In the genomic region with DNA sequence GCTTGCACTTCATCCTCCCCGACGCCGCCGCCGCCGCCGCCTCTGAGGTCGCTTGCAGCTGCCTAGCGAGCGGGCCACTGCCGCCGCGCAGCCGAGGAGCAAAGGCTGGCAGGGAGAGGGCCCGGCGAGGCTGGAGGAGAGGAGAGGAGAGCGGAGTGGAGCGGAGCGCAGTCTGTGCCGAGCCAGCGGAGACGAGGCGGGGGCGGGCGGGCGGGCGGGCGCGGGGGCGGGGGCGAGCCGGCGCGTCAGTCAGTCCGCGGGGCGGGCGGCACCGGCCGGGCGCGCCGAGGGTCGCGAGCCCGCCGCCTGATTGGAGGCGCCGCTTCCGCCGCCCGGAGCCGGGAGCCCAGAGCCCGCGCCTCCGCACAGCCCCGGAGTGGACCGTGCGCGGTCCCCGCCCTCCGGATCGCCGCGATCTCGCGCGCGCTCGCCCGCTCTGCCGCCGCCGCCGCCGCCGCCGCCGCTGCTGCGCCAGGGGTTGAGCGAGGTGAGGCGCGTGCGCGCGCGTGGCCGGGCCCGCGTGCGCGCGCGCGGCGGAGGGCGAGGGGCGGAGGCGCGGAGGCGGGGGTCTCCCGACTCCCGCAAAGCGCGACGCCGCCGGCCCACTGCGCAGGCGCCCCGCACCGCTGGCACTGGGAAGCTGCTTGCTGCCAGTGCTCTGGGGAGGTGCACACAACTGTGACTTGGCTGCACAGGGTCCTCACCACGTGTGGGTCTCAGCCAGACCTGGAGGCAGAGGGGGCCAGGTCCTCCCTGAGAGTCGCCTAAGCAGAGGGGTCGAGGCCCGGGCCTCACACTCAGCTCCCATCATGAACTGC, we compare ENCODE assay signal across 10 mouse cellular contexts. TPM values are rescaled to one million over a fixed set of nuclear protein-coding genes. Genes with fewer than 3 reads are reported as not detected.
DNase-seq lines count a peak whose midpoint lies in the region; ATAC-seq and TF ChIP-seq lines count a peak whose summit lies in the region.
"Not testable (repeated sequence)": the region's sequence is repeated elsewhere in the genome, so short reads cannot be mapped to it uniquely, and the experiment has no call there.
"Had no signal": no experiment of that assay in that cellular context is flagged by ENCODE, and none has a peak within 500 bp of the region (broad histone marks: within the 10 kb centered on the region; RNA-seq: fewer than 3 reads in every experiment).

A gene (minus strand): TSS at position 193 of the 818 bp plus-strand sequence.

- peak within 1 kb of the TSS; percentile 40 for H3K9ac ChIP-seq in forebrain, embryonic 15.5 days (replicated peaks)
- not testable (repeated sequence) for H3K9ac ChIP-seq in kidney, embryonic 15.5 days
- H3K9ac ChIP-seq in neural tube, embryonic 13.5 days = peak within 1 kb of the TSS; percentile 60

- DNase-seq in cerebellum, postnatal 10 days = peak; percentile 9 to 55
- DNase-seq in left cerebral cortex, postnatal 10 days (ENCODE audit: extremely low spot score in 1 of 2, low spot score in 2 of 2) = peak in 1 of 2 experiments; percentile 30
- DNase-seq in lung, adult 2 months = peak; percentile 2
- peak; percentile 8 for DNase-seq in thymus, postnatal 4 days

- peak within 1 kb of the TSS; percentile 77 for H3K27ac ChIP-seq in forebrain, embryonic 15.5 days (replicated peaks)
- H3K27ac ChIP-seq in kidney, embryonic 15.5 days = not testable (repeated sequence)
- peak within 1 kb of the TSS; percentile 76 for H3K27ac ChIP-seq in neural tube, embryonic 13.5 days (replicated peaks)

- H3K4me2 ChIP-seq in forebrain, embryonic 15.5 days (replicated peaks) = peak within 1 kb of the TSS; percentile 34
- peak within 1 kb of the TSS; percentile 51 for H3K4me2 ChIP-seq in kidney, embryonic 15.5 days
- H3K4me2 ChIP-seq in neural tube, embryonic 13.5 days = peak within 1 kb of the TSS; percentile 58

- not testable (repeated sequence) for H3K9me3 ChIP-seq in forebrain, embryonic 15.5 days; kidney, embryonic 15.5 days (replicated peaks); neural tube, embryonic 13.5 days

- H3K4me3 ChIP-seq in forebrain, embryonic 15.5 days = peak within 1 kb of the TSS; percentile 40
- H3K4me3 ChIP-seq in kidney, embryonic 15.5 days (replicated peaks) = peak within 1 kb of the TSS; percentile 36
- not testable (repeated sequence) for H3K4me3 ChIP-seq in lung, adult 2 months (replicated peaks; ENCODE audit: extremely low read depth, low read depth, low read length)
- peak within 1 kb of the TSS; percentile 39 for H3K4me3 ChIP-seq in neural tube, embryonic 13.5 days

- WGBS in forebrain, embryonic 15.5 days = no CpG with 5 or more reads among the region's 116 CpGs
- 24% methylated on average over 14 of the region's 116 CpGs for WGBS in kidney, embryonic 15.5 days
- WGBS in lung, adult 2 months = 20% methylated on average over 15 of the region's 116 CpGs
- WGBS in neural tube, embryonic 13.5 days = 18% methylated on average over 8 of the region's 116 CpGs

- not testable (repeated sequence) for TF ChIP-seq POLR2A in lung, adult 2 months (IDR thresholded peaks at IDR 0.05; ENCODE audit: borderline replicate concordance, extremely low read depth, low read depth, low read length)

- TF ChIP-seq CTCF in lung, adult 2 months (IDR thresholded peaks at IDR 0.05; ENCODE audit: insufficient read depth, low read length) = not testable (repeated sequence)

- not testable (repeated sequence) for H3K4me1 ChIP-seq in forebrain, embryonic 15.5 days; kidney, embryonic 15.5 days; lung, adult 2 months (ENCODE audit: control insufficient read depth, insufficient read depth, low read length)
- H3K4me1 ChIP-seq in neural tube, embryonic 13.5 days (replicated peaks) = peaks cover 17% of the 10 kb centered on the region; the same call in 1 of the 2 replicates

- not testable (repeated sequence) for H3K36me3 ChIP-seq in forebrain, embryonic 15.5 days; kidney, embryonic 15.5 days; neural tube, embryonic 13.5 days

- intact Hi-C loops in left cerebral cortex, postnatal 10 days (cut with DNase I) = not testable (repeated sequence)

- peak; percentile 90 for ATAC-seq in forebrain, embryonic 15.5 days (replicated peaks)
- ATAC-seq in hematopoietic stem cell, adult 5-6 weeks (replicated peaks in 1 of 2; ENCODE audit: insufficient read depth in 1 of 2, low FRiP score in 2 of 2, low TSS enrichment in 1 of 2, low read depth in 1 of 2, poor library complexity in 2 of 2, severe bottlenecking in 2 of 2) = peak; percentile 48 to 70; a peak in 3 of 4 replicates
- ATAC-seq in kidney, embryonic 15.5 days (replicated peaks; ENCODE audit: low FRiP score) = peak; percentile 92
- ATAC-seq in neural tube, embryonic 13.5 days (ENCODE audit: low read depth) = peak; percentile 92

- H3K27me3 ChIP-seq in forebrain, embryonic 15.5 days; kidney, embryonic 15.5 days; neural tube, embryonic 13.5 days: not testable (repeated sequence)

RNA-seq across cellular contexts. Expression of the gene that starts here (rescaled TPM):
- 54.6 and 62.6 TPM in 2 replicates for polyA plus RNA-seq in forebrain, embryonic 15.5 days (2015; fragmentation: Nextera tagmentation; extraction: Ambion mirVana)
- total RNA-seq in hematopoietic stem cell, adult 5-6 weeks (2017) = 0.99 and 1.3 TPM in 2 replicates
- polyA plus RNA-seq in kidney, embryonic 15.5 days (2015; fragmentation: Nextera tagmentation; extraction: Ambion mirVana) = 13.3 and 15.0 TPM in 2 replicates
- 10 to 100 TPM; 28.6 to 31.6 TPM for total RNA-seq in left cerebral cortex, postnatal 10 days (2021)
- 0.44 and 0.54 TPM in 2 replicates for polyA plus RNA-seq in lung, adult 2 months (2012; rRNA removed)
- 51.5 and 53.4 TPM in 2 replicates for polyA plus RNA-seq in neural tube, embryonic 13.5 days (2015; fragmentation: Nextera tagmentation; extraction: Ambion mirVana)
- total RNA-seq: G1E; megakaryocyte, adult 5-6 weeks had no signal
- polyA plus RNA-seq: G1E had no signal

Comparison
In these comparisons a context has a peak if more than half of its experiments do, and no peak if none do; other contexts are left out.
1. RNA of the gene that starts here (total RNA-seq): 28.6 to 31.6 TPM in left cerebral cortex, postnatal 10 days; 0.99 to 1.3 TPM in hematopoietic stem cell, adult 5-6 weeks; every median in the first group is over 10 times any median in the second.
2. Peak in DNase-seq in lung, adult 2 months; RNA of the gene not detected or under 1 TPM.
3. Peak in every context shown above with its lines, with median percentiles within 50 percentile points of each other: ATAC-seq and H3K4me2 ChIP-seq.